Mouse (Mus musculus) neural tube, postnatal 0 days (tissue): ENCODE data around the gene Vmn2r90. TPM values are rescaled to one million over a fixed set of nuclear protein-coding genes. Genes with fewer than 3 reads are reported as not detected.

Experiments used
- polyA plus RNA-seq: library from polyadenylated mRNA; unstranded; fragments of >200 nt; fragmentation: Nextera tagmentation; extraction: Ambion mirVana; gene quantifications from 2 replicates; pipeline ENCODE4 v1.2.1, GENCODE M21; 2015

Gene Vmn2r90
- not detected in 2 replicates for polyA plus RNA-seq

DNA sequence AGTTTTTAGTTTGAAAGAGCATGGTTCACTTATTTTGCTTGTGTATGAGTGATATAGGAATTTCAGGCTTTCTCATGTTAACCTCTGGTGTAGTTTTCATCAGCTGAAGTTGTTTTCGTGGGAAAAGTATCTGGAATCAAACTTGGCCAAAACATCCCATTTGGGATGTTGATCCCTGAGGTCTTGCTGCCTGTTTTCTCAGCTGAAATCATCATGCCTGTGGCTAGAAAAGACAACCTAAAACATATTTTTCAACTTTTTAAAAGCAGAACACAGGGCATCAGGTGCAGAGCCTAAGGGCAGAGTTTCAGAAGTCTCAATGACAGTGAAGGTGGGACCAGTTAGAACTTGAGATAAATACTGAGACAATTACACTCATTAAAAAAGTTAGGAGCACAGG, at the start of gene Vmn2r90:
TSS of gene Vmn2r90 (plus strand) at position 301 of the 400 bp plus-strand sequence.

Other genes with a start within 250 kb of the Vmn2r90 start
- gene Lnpep, start 78.7 kb upstream of the Vmn2r90 start, polyA plus RNA-seq: 6.5 and 7.5 TPM in 2 replicates
- gene Spaca6, start 123.4 kb downstream of the Vmn2r90 start, polyA plus RNA-seq: 19.3 and 25.4 TPM in 2 replicates
- 2.5 and 2.6 TPM in 2 replicates for gene Has1, start 151.5 kb downstream of the Vmn2r90 start, polyA plus RNA-seq
- 0.72 TPM in 1 of 2 replicates, not detected in the other for gene Fpr1, start 180.2 kb downstream of the Vmn2r90 start, polyA plus RNA-seq
- gene Fpr2, start 184.1 kb downstream of the Vmn2r90 start, polyA plus RNA-seq: 0.41 and 1.1 TPM in 2 replicates
- not detected in 2 replicates for gene Fpr3, start 184.1 kb downstream of the Vmn2r90 start, polyA plus RNA-seq